Mouse (Mus musculus) lung, postnatal 0 days (tissue): Measurements from ENCODE around the gene Vmn1r20.
"Not testable (repeated sequence)": the region's sequence is repeated elsewhere in the genome, so short reads cannot be mapped to it uniquely, and the experiment has no call there.

ENCODE experiments used
- CTCF ChIP-seq: IDR thresholded peaks from 2 replicates; pipeline ENCODE4 v1.5.1; 2016; ENCODE audit warnings: antibody characterized with exemption, mild to moderate bottlenecking
- EP300 ChIP-seq: IDR thresholded peaks from 2 replicates; pipeline ENCODE4 v1.6.1; 2016; ENCODE audit warnings: antibody characterized with exemption, mild to moderate bottlenecking, control low read depth

DNA sequence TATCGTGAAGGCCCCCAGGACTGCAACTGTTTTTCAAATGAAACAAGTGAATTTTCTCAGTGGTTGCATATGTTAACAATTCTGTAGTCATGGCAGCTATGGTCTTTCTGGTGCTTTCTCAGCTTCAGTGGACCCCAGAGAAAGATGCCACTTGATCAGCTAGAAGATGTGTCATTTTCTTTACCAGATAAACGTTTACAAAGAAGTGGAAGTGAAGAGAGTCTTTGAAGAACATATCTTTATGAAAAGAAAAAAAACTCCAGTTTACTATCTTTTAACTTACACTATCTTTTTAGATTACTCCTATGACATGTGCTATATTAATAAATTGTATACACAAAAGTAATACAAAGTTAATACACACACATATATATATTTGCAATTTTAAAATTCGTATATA lies 25.2 kb upstream of the Vmn1r20 start, which contains the start of gene Vmn1r19:
- TF ChIP-seq CTCF, EP300: not testable (repeated sequence)
